Mouse (Mus musculus) megakaryocyte, embryonic 14.5 days (primary cell): ENCODE measurements at regions not wholly inside any gene's neighbourhood (a gene's known extent, or its start where the extent isn't known, plus 50 kb on each side); places are given as distances from the start of the nearest gene placed in this dataset.

Experiments
- FLI1 ChIP-seq: IDR thresholded peaks from 2 replicates; pipeline ENCODE4 v1.6.1; 2012; ENCODE audit warnings: low read length, inconsistent platforms, mixed read lengths
- GATA1 ChIP-seq: IDR thresholded peaks from 3 replicates; pipeline ENCODE4 v1.6.1; 2012; ENCODE audit warnings: mixed read lengths, low read length, inconsistent platforms, borderline replicate concordance

GRCm38 (mm10) chr3:80123666-80124065 is 239.3 kb downstream of the Fam198b start:
- no peak for TF ChIP-seq GATA1
- no peak for TF ChIP-seq FLI1
